ENCODE assay signal across 8 mouse cellular contexts in the genomic region with DNA sequence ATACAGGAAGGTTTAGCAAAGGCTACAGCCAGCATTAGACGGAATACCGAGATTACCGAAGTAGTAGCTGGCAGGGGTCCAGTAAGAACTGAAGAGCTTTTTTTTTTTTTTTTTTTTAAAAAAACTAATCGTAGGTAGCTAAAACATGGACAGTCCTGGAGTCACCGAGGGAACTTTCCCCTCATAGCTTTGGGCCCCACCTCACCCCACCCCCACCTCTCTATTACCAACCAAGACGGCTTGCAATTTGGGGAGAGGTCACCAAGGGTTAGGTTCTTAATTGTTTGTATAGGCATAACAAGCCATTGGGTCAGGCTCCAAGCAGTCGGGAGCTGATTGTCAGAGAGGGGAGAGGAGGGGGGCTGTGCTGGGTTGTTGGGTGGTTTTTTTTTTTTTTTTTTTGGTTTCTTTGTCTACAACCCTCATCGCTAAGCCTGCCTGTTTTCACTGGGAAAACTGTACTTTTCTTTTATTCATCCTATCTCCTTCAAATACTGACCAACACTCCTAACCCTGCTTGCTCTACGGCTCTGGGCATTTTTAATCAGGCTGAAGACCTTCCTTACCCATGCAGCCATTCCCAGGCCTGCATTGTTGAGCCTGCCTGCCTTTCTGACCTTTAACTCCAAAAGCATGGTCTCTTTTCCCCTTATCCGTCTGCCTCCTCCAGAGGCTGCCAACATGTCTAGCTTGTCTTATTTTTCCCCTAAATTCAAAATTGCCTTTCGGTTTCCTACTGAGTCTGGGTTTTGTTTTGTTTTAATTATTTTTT. TPM values are rescaled to one million over a fixed set of nuclear protein-coding genes. Genes with fewer than 3 reads are reported as not detected.
DNase-seq lines count a peak whose midpoint lies in the region; ATAC-seq and TF ChIP-seq lines count a peak whose summit lies in the region.

No protein-coding gene starts in this region.

- H3K36me3 ChIP-seq in lung, postnatal 0 days (ENCODE audit: insufficient read depth, low read length), result no peaks in the 10 kb centered on the region
- peaks cover 13% of the 10 kb centered on the region for H3K36me3 ChIP-seq in embryonic facial prominence, embryonic 14.5 days (ENCODE audit: control insufficient read depth, insufficient read depth, low read length)
- H3K36me3 ChIP-seq in limb, embryonic 15.5 days, result 0 out of 2 replicates have a peak, but pooled peaks cover under 1% of the 10 kb centered on the region
- H3K36me3 ChIP-seq in stomach, embryonic 14.5 days (ENCODE audit: control insufficient read depth, insufficient read depth, low read length), result peaks cover 4% of the 10 kb centered on the region; the same call in 1 of the 2 replicates

- peak; percentile 50 for DNase-seq in lung, postnatal 0 days (ENCODE audit: low spot score)
- no peak for DNase-seq in lung, postnatal 10 days
- peak; percentile 79 for DNase-seq in embryonic facial prominence, embryonic 14.5 days (ENCODE audit: low spot score)
- no peak for DNase-seq in adrenal gland, adult 18-20 months (ENCODE audit: low spot score in 2 of 2)
- no peak for DNase-seq in layer of hippocampus, adult 11-12 months (ENCODE audit: low spot score)
- DNase-seq in cerebellum, adult 11-12 months, result no peak

- peak overlapping the region; percentile 89 for H3K4me2 ChIP-seq in lung, postnatal 0 days (replicated peaks; ENCODE audit: low read depth, low read length)
- H3K4me2 ChIP-seq in embryonic facial prominence, embryonic 14.5 days (ENCODE audit: low read depth, low read length), result peak overlapping the region; percentile 90
- H3K4me2 ChIP-seq in limb, embryonic 15.5 days, result peak overlapping the region; percentile 86
- peak overlapping the region; percentile 55 for H3K4me2 ChIP-seq in stomach, embryonic 14.5 days (replicated peaks; ENCODE audit: low read depth, low read length)

- no peak for TF ChIP-seq CTCF in lung, postnatal 0 days (IDR thresholded peaks at IDR 0.05)

- no peaks in the 10 kb centered on the region for H3K4me1 ChIP-seq in lung, postnatal 0 days (ENCODE audit: insufficient read depth, low read depth, low read length)
- peaks cover 9% of the 10 kb centered on the region for H3K4me1 ChIP-seq in embryonic facial prominence, embryonic 14.5 days (ENCODE audit: control insufficient read depth, insufficient read depth, low read length)
- peaks cover 11% of the 10 kb centered on the region; the same call in 1 of the 2 replicates for H3K4me1 ChIP-seq in limb, embryonic 15.5 days
- peaks cover 10% of the 10 kb centered on the region; the same call in 1 of the 2 replicates for H3K4me1 ChIP-seq in stomach, embryonic 14.5 days (ENCODE audit: control insufficient read depth, insufficient read depth, low read length)

- ATAC-seq in lung, postnatal 0 days, result no peak
- ATAC-seq in embryonic facial prominence, embryonic 14.5 days (ENCODE audit: low read depth), result peak; percentile 34
- no peak; the same call in 1 of the 2 replicates for ATAC-seq in limb, embryonic 15.5 days (ENCODE audit: insufficient number of reproducible peaks, low FRiP score, low TSS enrichment, low read depth)
- ATAC-seq in stomach, embryonic 14.5 days (ENCODE audit: insufficient number of reproducible peaks, insufficient read depth, low FRiP score, low read depth), result peak; percentile 3; the same call in 1 of the 2 replicates

- WGBS in lung, postnatal 0 days, result 7% methylated on average over 11 of the region's 11 CpGs
- 5% methylated on average over 11 of the region's 11 CpGs for WGBS in embryonic facial prominence, embryonic 14.5 days
- WGBS in limb, embryonic 15.5 days, result 5% methylated on average over 11 of the region's 11 CpGs
- 8% methylated on average over 11 of the region's 11 CpGs for WGBS in stomach, embryonic 14.5 days

- H3K9ac ChIP-seq in lung, postnatal 0 days (replicated peaks; ENCODE audit: low read depth), result peak overlapping the region; percentile 69
- H3K9ac ChIP-seq in embryonic facial prominence, embryonic 14.5 days (ENCODE audit: low read depth, low read length), result peak overlapping the region; percentile 82
- H3K9ac ChIP-seq in limb, embryonic 15.5 days, result peak overlapping the region; percentile 54
- peak overlapping the region; percentile 37; the same call in 1 of the 2 replicates for H3K9ac ChIP-seq in stomach, embryonic 14.5 days (replicated peaks; ENCODE audit: low read depth, low read length)

- H3K9me3 ChIP-seq in lung, postnatal 0 days (ENCODE audit: low read length), result no peaks in the 10 kb centered on the region
- no peaks in the 10 kb centered on the region for H3K9me3 ChIP-seq in embryonic facial prominence, embryonic 14.5 days (ENCODE audit: control insufficient read depth, low read length)
- H3K9me3 ChIP-seq in limb, embryonic 15.5 days, result no peaks in the 10 kb centered on the region
- H3K9me3 ChIP-seq in stomach, embryonic 14.5 days (ENCODE audit: control insufficient read depth, low read depth, low read length), result no peaks in the 10 kb centered on the region

- H3K4me3 ChIP-seq in lung, postnatal 0 days (ENCODE audit: low read depth, low read length), result peak overlapping the region; percentile 69
- H3K4me3 ChIP-seq in embryonic facial prominence, embryonic 14.5 days (ENCODE audit: low read depth, low read length), result peak overlapping the region; percentile 75
- H3K4me3 ChIP-seq in limb, embryonic 15.5 days, result peak overlapping the region; percentile 76
- H3K4me3 ChIP-seq in stomach, embryonic 14.5 days (ENCODE audit: low read depth, low read length), result peak overlapping the region; percentile 67

- no peaks in the 10 kb centered on the region for H3K27me3 ChIP-seq in lung, postnatal 0 days (replicated peaks; ENCODE audit: insufficient read depth, low read length)
- H3K27me3 ChIP-seq in embryonic facial prominence, embryonic 14.5 days (replicated peaks; ENCODE audit: control insufficient read depth, insufficient read depth, low read length), result no peaks in the 10 kb centered on the region
- H3K27me3 ChIP-seq in limb, embryonic 15.5 days, result no peaks in the 10 kb centered on the region
- H3K27me3 ChIP-seq in stomach, embryonic 14.5 days (ENCODE audit: control insufficient read depth, insufficient read depth, low read length), result no peaks in the 10 kb centered on the region

- H3K27ac ChIP-seq in lung, postnatal 0 days (ENCODE audit: low read length), result peak overlapping the region; percentile 92
- H3K27ac ChIP-seq in embryonic facial prominence, embryonic 14.5 days (replicated peaks; ENCODE audit: low read depth, low read length), result peak overlapping the region; percentile 98
- peak overlapping the region; percentile 99 for H3K27ac ChIP-seq in limb, embryonic 15.5 days
- peak overlapping the region; percentile 96 for H3K27ac ChIP-seq in stomach, embryonic 14.5 days (ENCODE audit: low read length)

- no peak for TF ChIP-seq EP300 in lung, postnatal 0 days (IDR thresholded peaks at IDR 0.05)

RNA-seq across cellular contexts. Expression of a gene that starts 0.8 kb away (rescaled TPM):
- 4.2 and 5.6 TPM in 2 replicates for polyA plus RNA-seq in lung, postnatal 0 days (2015; fragmentation: Nextera tagmentation; extraction: Ambion mirVana)
- polyA plus RNA-seq in embryonic facial prominence, embryonic 14.5 days (2014; fragmentation: Nextera tagmentation; extraction: Ambion mirVana), result 45.5 and 55.6 TPM in 2 replicates
- 41.8 and 43.2 TPM in 2 replicates for polyA plus RNA-seq in limb, embryonic 15.5 days (2015; fragmentation: Nextera tagmentation; extraction: Ambion mirVana)
- polyA plus RNA-seq in stomach, embryonic 14.5 days (2014; fragmentation: Nextera tagmentation; extraction: Ambion mirVana), result 52.6 and 56.5 TPM in 2 replicates
- total RNA-seq in adrenal gland, adult 18-20 months (2021), result 1 to 10 TPM; 1.3 TPM

Comparison
In these comparisons a context has a peak if more than half of its experiments do, and no peak if none do; other contexts are left out.
1. DNase-seq: peak in lung, postnatal 0 days (single experiment) and embryonic facial prominence, embryonic 14.5 days (single experiment); none in lung, postnatal 10 days (single experiment), adrenal gland, adult 18-20 months (0 of 2), layer of hippocampus, adult 11-12 months (single experiment) and cerebellum, adult 11-12 months (single experiment).
2. ATAC-seq: peak in embryonic facial prominence, embryonic 14.5 days (single experiment) and stomach, embryonic 14.5 days (single experiment); none in lung, postnatal 0 days (single experiment) and limb, embryonic 15.5 days (single experiment).
3. Peak in every context shown above with its lines, with median percentiles within 50 percentile points of each other: H3K27ac ChIP-seq, H3K4me2 ChIP-seq, H3K4me3 ChIP-seq and H3K9ac ChIP-seq.